Mouse (Mus musculus): ENCODE data around the gene Derl3.

GRCm38 (mm10) chr10:75880771-75881577, 12.2 kb upstream of the Derl3 start:
- no peak for TF ChIP-seq GATA1 (IDR thresholded peaks at IDR 0.05; ENCODE audit: borderline replicate concordance, low read length)
- TF ChIP-seq FLI1 (IDR thresholded peaks at IDR 0.05; ENCODE audit: low read length) = no peak

Data from megakaryocyte, embryonic 14.5 days (primary cell).